Mouse (Mus musculus): ENCODE data around the gene Pcdh15. TPM values are rescaled to one million over a fixed set of nuclear protein-coding genes. Genes with fewer than 3 reads are reported as not detected.

The Pcdh15 gene
- polyA plus RNA-seq, 1 experiment = 0.01 TPM

DNA sequence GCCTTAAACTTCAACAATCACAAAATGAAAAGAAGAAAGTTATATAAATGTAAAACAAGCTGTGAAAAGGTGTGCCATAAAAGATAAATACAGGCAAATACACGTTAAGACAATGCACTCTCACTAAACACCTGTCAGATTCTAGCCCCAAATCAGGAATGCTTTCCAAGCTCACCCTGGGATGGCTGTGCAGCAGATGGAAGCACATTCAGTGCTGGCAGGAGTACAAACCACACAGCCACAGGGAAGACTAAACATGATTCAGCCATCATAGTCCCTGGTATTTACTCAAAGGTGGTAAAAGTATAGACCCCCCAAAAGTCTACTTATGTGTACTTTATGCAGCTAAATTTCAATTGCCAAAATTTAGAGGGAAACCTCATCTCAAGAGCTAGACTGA lies 909.7 kb downstream of the Pcdh15 start:
- H3K36me3 ChIP-seq (replicated peaks; ENCODE audit: low read length) = no peaks in the 10 kb centered on the region
- H3K4me1 ChIP-seq = no peaks in the 10 kb centered on the region
- no peaks in the 10 kb centered on the region for H3K27me3 ChIP-seq (replicated peaks)
- H3K9me3 ChIP-seq = 0 out of 2 replicates have a peak, but pooled peaks cover 3% of the 10 kb centered on the region
- no peak for TF ChIP-seq GATA1 (IDR thresholded peaks at IDR 0.05; ENCODE audit: borderline replicate concordance, low read length)
- no peak for TF ChIP-seq FLI1 (IDR thresholded peaks at IDR 0.05; ENCODE audit: low read length)
- no peak overlapping the region for H3K4me3 ChIP-seq (replicated peaks)

DNA sequence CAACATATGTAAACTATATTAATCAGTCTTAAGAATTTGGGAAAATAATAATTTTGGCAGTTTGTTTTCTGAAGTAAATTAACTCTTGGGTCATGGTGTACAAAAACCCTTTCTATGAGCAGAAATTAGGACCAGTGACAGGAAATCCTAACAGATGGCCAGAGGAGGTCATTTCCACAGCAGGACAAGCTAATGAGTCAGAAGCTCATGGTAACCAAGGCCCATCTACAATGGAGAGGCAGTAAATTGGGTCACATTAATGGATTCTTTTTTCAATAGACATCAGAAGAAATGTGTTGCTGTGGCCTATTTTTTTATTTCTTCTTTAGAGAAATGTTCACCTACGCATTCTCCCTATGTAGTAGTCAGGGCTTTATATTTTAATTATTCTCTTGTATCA lies 923.9 kb downstream of the Pcdh15 start:
- Histone ChIP-seq H3K36me3 (replicated peaks; ENCODE audit: low read length) (no peaks in the 10 kb centered on the region), H3K27me3 (replicated peaks) (no peaks in the 10 kb centered on the region), H3K4me3 (replicated peaks) (no peak overlapping the region), H3K9me3 (peaks cover 4% of the 10 kb centered on the region), H3K4me1 (no peaks in the 10 kb centered on the region)
- TF ChIP-seq GATA1 (IDR thresholded peaks at IDR 0.05; ENCODE audit: borderline replicate concordance, low read length) (no peak), FLI1 (IDR thresholded peaks at IDR 0.05; ENCODE audit: low read length) (no peak)

DNA sequence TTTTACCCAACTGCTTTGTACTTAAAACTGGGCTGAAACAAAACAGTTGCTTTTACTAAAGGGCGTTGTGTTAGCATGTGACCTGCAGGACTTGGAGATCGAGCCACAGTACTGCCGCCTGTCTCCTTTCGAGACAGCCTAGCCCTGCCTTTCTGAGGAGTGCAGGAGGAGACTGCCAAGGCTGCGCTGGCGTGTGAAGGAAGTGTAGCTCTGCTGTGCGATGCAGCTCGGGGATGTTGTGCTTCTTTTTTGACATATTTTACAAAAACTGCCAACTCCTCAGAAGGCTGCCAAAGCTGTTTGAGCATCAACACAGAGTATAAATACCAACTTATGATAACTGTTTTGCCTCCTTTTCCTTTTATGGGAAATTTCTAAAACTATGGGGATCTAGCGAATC lies 953.9 kb downstream of the Pcdh15 start:
- Histone ChIP-seq H3K27me3 (replicated peaks) (no peaks in the 10 kb centered on the region), H3K4me1 (no peaks in the 10 kb centered on the region)
- TF ChIP-seq GATA1 (IDR thresholded peaks at IDR 0.05; ENCODE audit: borderline replicate concordance, low read length) = no peak

DNA sequence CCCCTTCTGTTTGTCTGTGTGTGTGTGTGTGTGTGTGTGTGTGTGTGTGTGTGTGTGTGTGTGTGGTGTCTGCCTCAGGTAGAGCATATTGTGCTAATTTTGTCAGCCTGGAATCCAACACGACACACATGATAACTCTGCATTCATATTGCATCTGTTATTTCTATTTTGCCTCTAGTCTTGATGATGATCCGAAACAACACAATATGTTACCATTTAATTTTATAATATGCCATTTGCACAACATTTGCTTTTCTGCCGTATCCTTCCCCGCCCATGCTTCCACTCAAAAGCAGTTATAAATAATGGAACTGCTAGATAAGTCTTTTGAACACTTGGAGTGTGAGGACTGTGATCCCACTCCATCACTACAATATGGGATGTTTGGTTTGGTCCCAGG lies 987.5 kb downstream of the Pcdh15 start:
- Histone ChIP-seq H3K9me3 (0 out of 2 replicates have a peak, but pooled peaks cover 4% of the 10 kb centered on the region), H3K27me3 (replicated peaks) (no peaks in the 10 kb centered on the region), H3K4me3 (replicated peaks) (no peak overlapping the region), H3K36me3 (replicated peaks; ENCODE audit: low read length) (no peaks in the 10 kb centered on the region), H3K4me1 (no peaks in the 10 kb centered on the region)
- TF ChIP-seq GATA1 (IDR thresholded peaks at IDR 0.05; ENCODE audit: borderline replicate concordance, low read length) (no peak), FLI1 (IDR thresholded peaks at IDR 0.05; ENCODE audit: low read length) (no peak)

More for the DNA sequence above, 953.9 kb downstream of the Pcdh15 start:
- peaks cover 3% of the 10 kb centered on the region; the same call in 1 of the 2 replicates for H3K9me3 ChIP-seq
- no peak overlapping the region for H3K4me3 ChIP-seq (replicated peaks)
- no peaks in the 10 kb centered on the region for H3K36me3 ChIP-seq (replicated peaks; ENCODE audit: low read length)

DNA sequence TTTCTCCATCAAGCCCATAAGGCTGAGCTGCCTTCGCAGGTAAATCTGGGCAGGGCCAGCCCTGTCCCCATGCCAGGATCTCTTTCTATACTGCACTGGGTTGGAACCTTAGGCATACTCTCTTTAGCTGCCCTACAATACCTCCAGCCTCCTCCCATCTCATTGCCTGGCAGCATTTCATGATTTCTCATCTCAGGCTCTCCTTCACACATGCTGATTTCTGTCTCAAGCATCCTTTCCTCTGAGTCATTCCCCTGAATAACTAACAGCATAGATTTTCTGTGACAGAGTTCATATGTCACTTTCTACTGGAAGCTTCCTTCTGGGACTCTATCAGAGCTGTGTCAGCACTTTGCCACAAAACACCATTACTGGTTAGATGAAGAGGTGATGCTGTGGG lies 999.2 kb downstream of the Pcdh15 start:
- H3K36me3 ChIP-seq (replicated peaks; ENCODE audit: low read length) = no peaks in the 10 kb centered on the region
- H3K4me1 ChIP-seq = no peaks in the 10 kb centered on the region
- no peaks in the 10 kb centered on the region for H3K27me3 ChIP-seq (replicated peaks)
- no peak overlapping the region for H3K4me3 ChIP-seq (replicated peaks)
- TF ChIP-seq FLI1 (IDR thresholded peaks at IDR 0.05; ENCODE audit: low read length) (no peak), GATA1 (IDR thresholded peaks at IDR 0.05; ENCODE audit: borderline replicate concordance, low read length) (no peak)
- peaks cover 7% of the 10 kb centered on the region; the same call in 1 of the 2 replicates for H3K9me3 ChIP-seq

DNA sequence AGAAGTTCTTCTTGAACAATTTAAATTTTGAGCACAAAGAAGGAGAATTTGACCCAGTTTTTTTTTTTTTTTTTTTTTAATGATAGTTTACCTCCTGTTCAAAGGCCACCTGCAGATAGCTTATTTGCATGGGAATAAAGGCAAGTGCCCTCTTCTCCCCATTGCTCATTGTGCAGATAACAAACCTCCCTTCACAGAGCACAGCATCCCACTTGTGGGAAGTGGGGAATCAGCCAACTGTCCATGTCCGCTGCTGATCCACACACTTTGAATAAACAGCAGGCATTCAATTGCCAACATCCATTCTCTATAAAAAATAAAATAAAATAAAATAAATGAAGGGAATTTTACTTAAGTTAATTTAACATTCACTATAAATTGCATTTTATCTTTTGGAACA lies 1015.0 kb downstream of the Pcdh15 start:
- Histone ChIP-seq H3K27me3 (replicated peaks) (no peaks in the 10 kb centered on the region), H3K4me3 (replicated peaks) (no peak overlapping the region), H3K9me3 (peaks cover 7% of the 10 kb centered on the region; the same call in 1 of the 2 replicates), H3K36me3 (replicated peaks; ENCODE audit: low read length) (no peaks in the 10 kb centered on the region), H3K4me1 (no peaks in the 10 kb centered on the region)
- TF ChIP-seq FLI1 (IDR thresholded peaks at IDR 0.05; ENCODE audit: low read length) (no peak), GATA1 (IDR thresholded peaks at IDR 0.05; ENCODE audit: borderline replicate concordance, low read length) (no peak)

DNA sequence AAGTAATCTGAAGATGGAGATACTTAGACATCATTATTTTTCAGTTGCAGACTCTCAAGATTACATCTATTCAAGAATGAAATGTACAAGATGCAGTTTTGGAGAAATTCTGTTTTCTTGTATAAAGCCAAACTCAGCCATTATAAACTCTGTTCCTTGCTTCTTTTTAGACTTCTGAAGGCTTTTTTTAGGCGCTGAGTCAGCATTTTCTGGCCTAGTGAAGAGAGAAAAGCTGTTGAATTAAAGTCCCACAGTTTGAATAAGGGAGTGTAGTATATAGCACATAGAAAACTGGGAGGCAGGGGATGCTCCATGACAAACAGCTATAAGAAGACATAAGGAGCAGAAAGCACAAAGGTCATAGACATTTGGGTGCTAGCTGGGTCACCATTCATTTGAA lies 1017.7 kb downstream of the Pcdh15 start:
- Histone ChIP-seq H3K4me3 (replicated peaks) (no peak overlapping the region), H3K9me3 (peaks cover 10% of the 10 kb centered on the region; the same call in 1 of the 2 replicates), H3K36me3 (replicated peaks; ENCODE audit: low read length) (no peaks in the 10 kb centered on the region), H3K4me1 (no peaks in the 10 kb centered on the region), H3K27me3 (replicated peaks) (no peaks in the 10 kb centered on the region)
- no peak for TF ChIP-seq GATA1 (IDR thresholded peaks at IDR 0.05; ENCODE audit: borderline replicate concordance, low read length)

DNA sequence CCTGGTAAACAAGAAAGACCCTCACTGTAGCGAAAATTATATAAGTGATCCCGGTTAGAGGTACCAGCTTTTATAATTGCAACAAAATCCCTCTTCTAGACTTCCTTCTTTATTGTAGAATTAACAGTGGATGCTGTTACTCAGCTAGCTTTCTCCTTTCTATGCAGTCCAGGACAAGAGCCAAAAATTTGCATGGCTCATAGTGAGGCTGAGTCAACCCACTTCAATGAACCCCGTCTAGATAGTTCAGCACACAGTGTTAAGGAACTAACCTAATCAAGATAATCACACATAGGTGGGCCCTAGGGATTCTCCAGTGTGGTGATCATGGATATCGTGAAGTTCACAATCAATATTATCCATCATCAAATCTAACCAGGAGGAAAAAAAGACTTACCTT lies 1024.3 kb downstream of the Pcdh15 start:
- H3K9me3 ChIP-seq = peaks cover 10% of the 10 kb centered on the region; the same call in 1 of the 2 replicates
- H3K36me3 ChIP-seq (replicated peaks; ENCODE audit: low read length) = no peaks in the 10 kb centered on the region
- no peaks in the 10 kb centered on the region for H3K27me3 ChIP-seq (replicated peaks)
- no peak overlapping the region for H3K4me3 ChIP-seq (replicated peaks)
- TF ChIP-seq FLI1 (IDR thresholded peaks at IDR 0.05; ENCODE audit: low read length) = no peak
- TF ChIP-seq GATA1 (IDR thresholded peaks at IDR 0.05; ENCODE audit: borderline replicate concordance, low read length) = no peak
- no peaks in the 10 kb centered on the region for H3K4me1 ChIP-seq

DNA sequence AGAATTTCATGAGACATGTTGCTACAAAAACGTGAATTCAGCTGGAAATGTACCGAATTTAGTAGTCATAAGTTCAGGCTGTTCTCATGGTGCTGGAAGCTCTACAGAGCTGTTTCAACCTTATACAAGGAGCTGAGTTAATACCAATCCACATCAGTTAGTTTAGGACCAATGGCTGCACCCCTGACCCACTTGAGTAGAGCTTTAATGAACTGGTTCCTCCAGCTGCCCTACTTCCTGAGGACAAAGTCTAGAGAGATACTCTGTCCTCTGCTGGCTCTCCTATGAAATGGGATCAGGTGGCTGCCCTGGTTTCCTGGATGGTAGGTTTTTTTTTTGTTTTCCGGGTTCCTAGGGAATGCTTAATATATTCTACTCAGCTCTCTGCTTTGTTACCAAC lies 1030.0 kb downstream of the Pcdh15 start:
- Histone ChIP-seq H3K27me3 (replicated peaks) (no peaks in the 10 kb centered on the region), H3K36me3 (replicated peaks; ENCODE audit: low read length) (no peaks in the 10 kb centered on the region), H3K4me3 (replicated peaks) (no peak overlapping the region), H3K4me1 (no peaks in the 10 kb centered on the region), H3K9me3 (0 out of 2 replicates have a peak, but pooled peaks cover 17% of the 10 kb centered on the region)
- TF ChIP-seq GATA1 (IDR thresholded peaks at IDR 0.05; ENCODE audit: borderline replicate concordance, low read length) = no peak
- TF ChIP-seq FLI1 (IDR thresholded peaks at IDR 0.05; ENCODE audit: low read length) = no peak

DNA sequence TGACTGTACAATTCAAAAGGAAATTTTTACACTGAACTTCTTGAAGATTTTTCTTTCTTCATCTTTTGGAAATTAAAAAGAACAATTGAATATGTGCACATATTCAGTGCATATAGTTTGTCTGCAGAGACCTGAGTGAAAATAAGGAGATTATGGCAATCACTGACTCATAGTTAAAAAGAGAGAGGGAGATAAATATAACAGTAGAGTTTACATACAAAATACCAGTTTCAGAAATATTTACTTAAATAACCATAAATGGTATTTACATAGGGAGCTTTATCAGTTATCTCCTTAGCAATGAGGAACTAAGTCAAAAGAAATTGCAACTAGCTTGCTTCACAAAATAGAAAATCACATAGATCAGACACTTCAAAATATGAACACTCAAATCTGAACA lies 1030.5 kb downstream of the Pcdh15 start:
- 0 out of 2 replicates have a peak, but pooled peaks cover 17% of the 10 kb centered on the region for H3K9me3 ChIP-seq
- no peaks in the 10 kb centered on the region for H3K4me1 ChIP-seq
- no peaks in the 10 kb centered on the region for H3K27me3 ChIP-seq (replicated peaks)
- TF ChIP-seq GATA1 (IDR thresholded peaks at IDR 0.05; ENCODE audit: borderline replicate concordance, low read length) = no peak
- no peak overlapping the region for H3K4me3 ChIP-seq (replicated peaks)
- no peaks in the 10 kb centered on the region for H3K36me3 ChIP-seq (replicated peaks; ENCODE audit: low read length)

DNA sequence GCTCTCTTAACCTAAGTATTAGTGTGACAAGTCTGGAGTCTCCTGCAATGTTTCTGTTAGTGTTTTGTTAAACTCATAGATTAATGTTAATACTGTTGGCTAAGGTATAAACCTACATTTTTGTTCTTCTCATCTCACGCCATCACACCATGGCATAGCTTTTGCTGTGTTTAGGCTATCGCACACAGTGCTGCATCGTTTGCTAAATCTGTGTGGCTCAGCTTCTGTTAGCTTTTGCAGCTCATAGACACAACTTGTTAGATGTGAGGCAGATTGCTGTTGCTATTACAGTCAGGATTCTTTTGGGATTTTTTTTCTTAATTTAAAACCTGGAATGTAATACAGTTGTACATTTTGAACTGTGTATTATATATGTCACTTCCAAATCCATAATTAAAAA lies 1031.7 kb downstream of the Pcdh15 start:
- TF ChIP-seq FLI1 (IDR thresholded peaks at IDR 0.05; ENCODE audit: low read length) (no peak), GATA1 (IDR thresholded peaks at IDR 0.05; ENCODE audit: borderline replicate concordance, low read length) (no peak)
- 0 out of 2 replicates have a peak, but pooled peaks cover 13% of the 10 kb centered on the region for H3K9me3 ChIP-seq
- no peaks in the 10 kb centered on the region for H3K27me3 ChIP-seq (replicated peaks)

More for the DNA sequence above, 1031.7 kb downstream of the Pcdh15 start:
- Histone ChIP-seq H3K4me3 (replicated peaks) (no peak overlapping the region), H3K36me3 (replicated peaks; ENCODE audit: low read length) (no peaks in the 10 kb centered on the region), H3K4me1 (no peaks in the 10 kb centered on the region)
